Mouse (Mus musculus) midbrain, embryonic 11.5 days (tissue): Measurements from ENCODE around the gene Orc3. TPM values are rescaled to one million over a fixed set of nuclear protein-coding genes. Genes with fewer than 3 reads are reported as not detected.

Experiments
- ATAC-seq: fragments of 200-750 bp; cut with Nextera tagmentation; 2 replicates; pipeline ENCODE4 v1.8.0; 2017; ENCODE audit warnings: moderate TSS enrichment, moderate library complexity; ENCODE audit not compliant: low FRiP score
- DNase-seq: peaks from one replicate; pipeline ENCODE4 v3.0.0; 2015; ENCODE audit warnings: low spot score; ENCODE audit errors: missing footprints
- H3K27ac ChIP-seq: fragments of 300-500 bp; sonication (generic); 2 replicates; pipeline ENCODE4 v1.5.1; 2014; ENCODE audit warnings: low read depth, low read length
- H3K27me3 ChIP-seq: fragments of 300-500 bp; sonication (generic); 2 replicates; pipeline ENCODE4 v1.6.1; 2014; ENCODE audit warnings: mild to moderate bottlenecking, low read length, moderate library complexity, mixed read lengths; ENCODE audit not compliant: control insufficient read depth, insufficient read depth
- H3K36me3 ChIP-seq: fragments of 300-500 bp; sonication (generic); 2 replicates; pipeline ENCODE4 v1.6.1; 2014; ENCODE audit warnings: mild to moderate bottlenecking, low read length, moderate library complexity, mixed read lengths; ENCODE audit not compliant: control insufficient read depth, insufficient read depth
- H3K4me1 ChIP-seq: fragments of 300-500 bp; sonication (generic); 2 replicates; pipeline ENCODE4 v1.6.1; 2014; ENCODE audit warnings: low read length; ENCODE audit not compliant: control insufficient read depth, insufficient read depth
- H3K4me2 ChIP-seq: fragments of 300-500 bp; sonication (generic); 2 replicates; pipeline ENCODE4 v1.6.1; 2014; ENCODE audit warnings: mild to moderate bottlenecking, moderate library complexity
- H3K4me3 ChIP-seq: fragments of 300-500 bp; sonication (generic); 2 replicates; pipeline ENCODE4 v1.5.1; 2014; ENCODE audit warnings: low read depth, low read length
- H3K9ac ChIP-seq: fragments of 300-500 bp; sonication (generic); 2 replicates; pipeline ENCODE4 v1.6.1; 2014; ENCODE audit warnings: low read length
- H3K9me3 ChIP-seq: fragments of 300-500 bp; sonication (generic); 2 replicates; pipeline ENCODE4 v1.6.1; 2016; ENCODE audit warnings: low read length; ENCODE audit not compliant: control insufficient read depth
- WGBS: fragments of 180-500 bp; shearing (Covaris S2); extraction: QIAGEN DNeasy Blood & Tissue Kit; methylation state at CpG from one replicate; pipeline ENCODE4 v1.1.7; 2014; 5-methylcytosine and 5-hydroxymethylcytosine counted together
- polyA plus RNA-seq: library from polyadenylated mRNA; unstranded; fragments of >200 nt; fragmentation: Nextera tagmentation; extraction: Ambion mirVana; gene quantifications from 2 replicates; pipeline ENCODE4 v1.2.1, GENCODE M21; 2014

Gene Orc3
- polyA plus RNA-seq = 127 and 135 TPM in 2 replicates

- peaks cover 14% of the 10 kb centered on the region for H3K4me1 ChIP-seq
- peak; percentile 98 for ATAC-seq
- peak within 1 kb of the TSS; percentile 96 for H3K4me2 ChIP-seq
- peak; percentile 99 for DNase-seq
- no peaks in the 10 kb centered on the region for H3K9me3 ChIP-seq
- WGBS = 0% methylated on average over 42 of the region's 42 CpGs
- no peaks in the 10 kb centered on the region for H3K36me3 ChIP-seq
- H3K27me3 ChIP-seq = no peaks in the 10 kb centered on the region
- peak within 1 kb of the TSS; percentile 44; the same call in 1 of the 2 replicates for H3K27ac ChIP-seq
- peak within 1 kb of the TSS; percentile 84 for H3K4me3 ChIP-seq
- peak within 1 kb of the TSS; percentile 91 for H3K9ac ChIP-seq
Measured at GRCm38 (mm10) chr4:34614630-34615094, at the start of gene Orc3, which contains the start of gene Rars2. TSS of gene Orc3 (minus strand) at chr4:34614944. TSS of gene Rars2 (plus strand) at chr4:34614957.

DNA sequence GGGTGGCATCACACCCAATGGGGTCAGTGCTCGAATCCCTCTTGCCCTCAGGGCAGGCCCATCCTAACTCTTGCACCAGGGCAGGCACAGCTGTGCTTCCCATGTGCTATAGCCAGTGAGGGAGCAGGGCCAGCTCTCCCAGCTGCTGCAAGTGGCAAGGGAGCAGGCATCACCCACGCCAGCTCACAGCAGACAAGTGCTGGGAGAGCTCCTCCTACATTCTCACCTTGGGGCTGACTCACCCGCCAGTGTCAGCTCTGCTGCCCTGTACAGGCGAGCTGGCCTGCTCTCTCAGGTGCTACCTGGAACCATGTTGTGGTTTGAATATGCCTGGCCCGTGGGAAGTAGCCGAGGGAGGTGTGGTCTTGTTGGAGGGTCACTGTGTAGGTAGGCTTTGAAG, 47.2 kb upstream of the Orc3 start:
- no peaks in the 10 kb centered on the region for H3K9me3 ChIP-seq
- no peaks in the 10 kb centered on the region for H3K4me1 ChIP-seq
- no peak overlapping the region for H3K9ac ChIP-seq
- peaks cover 12% of the 10 kb centered on the region for H3K36me3 ChIP-seq
- no peak overlapping the region for H3K27ac ChIP-seq
- no peaks in the 10 kb centered on the region for H3K27me3 ChIP-seq
- WGBS = 90% methylated on average over 6 of the region's 6 CpGs
- H3K4me3 ChIP-seq = no peak overlapping the region
- no peak for DNase-seq
- H3K4me2 ChIP-seq = no peak overlapping the region
- 0 out of 2 replicates have a peak, but pooled peaks have one; percentile 16 for ATAC-seq

GRCm38 (mm10) chr4:34661514-34661913, 46.8 kb upstream of the Orc3 start:
- ATAC-seq (no peak), DNase-seq (no peak)
- no peak overlapping the region for H3K4me3 ChIP-seq
- H3K4me1 ChIP-seq = no peaks in the 10 kb centered on the region
- no peak overlapping the region for H3K9ac ChIP-seq
- no peaks in the 10 kb centered on the region for H3K9me3 ChIP-seq
- H3K36me3 ChIP-seq = peaks cover 11% of the 10 kb centered on the region
- H3K27ac ChIP-seq = no peak overlapping the region
- WGBS = 85% methylated on average over 2 of the region's 2 CpGs
- no peak overlapping the region for H3K4me2 ChIP-seq
- H3K27me3 ChIP-seq = no peaks in the 10 kb centered on the region

DNA sequence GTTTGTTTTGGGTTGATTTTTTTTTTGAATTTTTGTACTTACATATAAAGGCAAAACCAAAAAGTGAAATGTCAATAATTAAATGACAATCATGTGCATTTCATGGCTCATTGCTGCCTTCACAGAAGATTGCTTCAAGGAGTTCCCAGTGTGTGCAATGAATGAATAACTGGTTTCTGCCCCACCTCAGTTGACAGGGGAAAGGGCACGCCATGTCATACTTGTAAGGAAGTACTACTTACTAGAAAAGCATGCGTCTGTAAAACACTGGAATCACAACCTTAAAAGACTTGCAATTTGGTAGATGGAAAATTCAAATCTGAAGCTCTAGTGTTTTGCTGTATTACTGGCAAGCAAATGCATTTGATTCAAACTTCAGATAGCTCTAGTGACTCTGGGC, 44.3 kb upstream of the Orc3 start:
- DNase-seq (no peak), ATAC-seq (no peak)
- Histone ChIP-seq H3K4me3 (no peak overlapping the region), H3K4me2 (no peak overlapping the region), H3K27ac (no peak overlapping the region), H3K4me1 (no peaks in the 10 kb centered on the region), H3K36me3 (peaks cover 8% of the 10 kb centered on the region; the same call in 1 of the 2 replicates), H3K9me3 (no peaks in the 10 kb centered on the region), H3K9ac (no peak overlapping the region), H3K27me3 (no peaks in the 10 kb centered on the region)
- WGBS = 95% methylated on average over 2 of the region's 2 CpGs

DNA sequence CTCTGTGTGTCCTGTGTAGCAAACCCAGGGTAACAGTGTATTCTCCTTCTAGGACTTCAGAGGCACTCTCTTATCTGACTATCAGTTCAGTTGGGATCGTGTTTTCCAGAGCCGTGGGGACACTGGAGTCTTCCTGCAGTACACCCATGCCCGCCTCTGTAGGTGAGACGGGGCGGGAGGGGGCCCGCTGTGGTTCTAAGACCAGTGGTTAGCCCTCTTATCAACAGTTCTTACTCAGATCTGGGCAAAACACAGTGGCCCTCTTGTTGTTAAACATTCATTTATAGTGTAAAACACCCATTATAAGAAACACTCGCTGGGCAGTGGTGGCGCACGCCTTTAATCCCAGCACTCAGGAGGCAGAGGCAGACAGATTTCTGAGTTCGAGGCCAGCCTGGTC, 41.4 kb upstream of the Orc3 start:
- H3K27ac ChIP-seq = no peak overlapping the region
- H3K4me2 ChIP-seq = no peak overlapping the region
- DNase-seq = no peak
- no peaks in the 10 kb centered on the region for H3K27me3 ChIP-seq
- 92% methylated on average over 10 of the region's 10 CpGs for WGBS
- no peak for ATAC-seq
- no peak overlapping the region for H3K4me3 ChIP-seq
- peaks cover 7% of the 10 kb centered on the region; the same call in 1 of the 2 replicates for H3K36me3 ChIP-seq
- no peaks in the 10 kb centered on the region for H3K9me3 ChIP-seq
- no peak overlapping the region for H3K9ac ChIP-seq
- no peaks in the 10 kb centered on the region for H3K4me1 ChIP-seq

DNA sequence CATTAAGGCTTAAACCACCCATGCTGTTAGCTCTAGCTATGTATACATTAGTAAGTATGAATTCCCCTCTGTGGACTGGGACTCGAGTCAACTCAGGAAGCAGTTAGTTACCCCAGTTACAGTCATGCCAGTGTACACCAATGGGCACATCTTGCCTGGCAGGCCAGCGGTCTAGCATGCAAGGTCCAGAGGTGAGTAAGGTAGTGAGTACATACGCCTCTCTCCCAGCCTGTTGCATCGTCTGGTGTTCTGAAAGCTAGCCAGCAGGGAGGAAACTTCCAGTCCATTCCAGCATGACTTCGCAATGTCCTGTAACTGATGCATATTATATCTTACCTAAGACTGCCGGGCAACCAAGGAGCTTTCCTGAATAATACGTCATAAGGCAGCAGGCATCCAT, 38.4 kb upstream of the Orc3 start:
- H3K36me3 ChIP-seq = peaks cover 5% of the 10 kb centered on the region; the same call in 1 of the 2 replicates
- H3K9ac ChIP-seq = no peak overlapping the region
- no peaks in the 10 kb centered on the region for H3K27me3 ChIP-seq
- no peak overlapping the region for H3K4me2 ChIP-seq
- H3K9me3 ChIP-seq = no peaks in the 10 kb centered on the region
- H3K4me3 ChIP-seq = no peak overlapping the region
- 92% methylated on average over 7 of the region's 7 CpGs for WGBS
- H3K27ac ChIP-seq = no peak overlapping the region
- ATAC-seq = no peak
- no peak for DNase-seq
- no peaks in the 10 kb centered on the region for H3K4me1 ChIP-seq

- H3K27ac ChIP-seq = no peak overlapping the region
- no peak overlapping the region for H3K4me2 ChIP-seq
- peaks cover 3% of the 10 kb centered on the region; the same call in 1 of the 2 replicates for H3K36me3 ChIP-seq
- DNase-seq (no peak), ATAC-seq (no peak)
- H3K4me3 ChIP-seq = no peak overlapping the region
- H3K9me3 ChIP-seq = no peaks in the 10 kb centered on the region
- H3K4me1 ChIP-seq = no peaks in the 10 kb centered on the region
- H3K27me3 ChIP-seq = no peaks in the 10 kb centered on the region
- H3K9ac ChIP-seq = no peak overlapping the region
Measured at GRCm38 (mm10) chr4:34644779-34645178, 30.0 kb upstream of the Orc3 start.

DNA sequence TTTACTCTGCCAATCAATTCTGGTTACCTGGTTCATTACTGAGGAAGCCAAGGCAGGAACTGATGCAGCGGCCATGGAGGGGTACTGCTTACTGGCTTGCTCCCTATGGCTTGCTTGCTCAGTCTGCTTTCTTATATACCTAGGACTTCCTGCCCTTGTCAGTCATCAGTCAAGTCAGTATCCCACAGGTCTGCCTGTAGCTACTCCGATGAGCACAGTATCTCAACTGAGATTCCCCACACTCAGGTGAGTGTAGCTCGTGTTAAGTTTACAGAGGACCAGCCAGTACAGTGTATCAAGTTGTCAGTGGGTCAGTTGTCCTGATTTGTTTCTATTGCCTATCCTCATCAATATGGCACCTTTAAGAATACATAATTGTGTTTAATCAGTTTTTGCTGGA, 26.0 kb upstream of the Orc3 start:
- H3K36me3 ChIP-seq = no peaks in the 10 kb centered on the region; the same call in 1 of the 2 replicates
- H3K9ac ChIP-seq = no peak overlapping the region
- ATAC-seq (no peak), DNase-seq (no peak)
- 93% methylated on average over 3 of the region's 3 CpGs for WGBS
- no peak overlapping the region for H3K27ac ChIP-seq
- H3K4me1 ChIP-seq = no peaks in the 10 kb centered on the region
- no peaks in the 10 kb centered on the region for H3K9me3 ChIP-seq
- no peak overlapping the region for H3K4me3 ChIP-seq
- H3K4me2 ChIP-seq = no peak overlapping the region
- H3K27me3 ChIP-seq = no peaks in the 10 kb centered on the region

DNA sequence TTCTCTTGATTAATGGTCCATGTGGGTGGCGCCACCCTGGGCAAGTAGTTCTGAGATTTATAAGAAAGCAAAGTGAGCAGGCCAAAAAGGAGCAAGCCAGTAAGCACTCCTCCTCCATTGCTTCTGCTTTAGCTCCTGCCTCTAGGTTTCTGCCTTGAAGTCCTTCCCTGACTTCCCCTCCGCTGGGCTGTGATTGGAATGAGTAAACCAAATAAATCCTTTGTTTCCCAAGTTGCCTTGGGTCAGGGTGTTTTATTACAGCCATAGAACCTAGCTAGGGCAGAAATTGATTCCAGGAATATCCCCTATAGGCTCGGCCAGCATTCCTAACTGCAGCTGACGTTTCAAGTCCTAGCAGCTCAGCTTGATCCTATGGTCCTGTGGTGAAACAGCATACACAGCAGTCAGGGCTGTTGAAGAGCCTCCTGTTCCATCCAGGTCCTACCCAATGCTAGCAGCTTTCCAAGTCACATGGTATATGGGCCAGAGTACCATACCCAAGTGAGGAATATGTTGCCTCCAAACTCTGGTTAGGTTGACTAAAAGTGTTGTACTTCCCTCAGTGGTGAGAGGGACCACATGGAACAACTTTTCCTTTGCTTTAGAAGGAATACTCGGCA, 25.1 kb upstream of the Orc3 start:
- H3K27me3 ChIP-seq = no peaks in the 10 kb centered on the region
- ATAC-seq (no peak), DNase-seq (no peak)
- H3K9me3 ChIP-seq = no peaks in the 10 kb centered on the region
- WGBS = 89% methylated on average over 5 of the region's 5 CpGs
- H3K4me3 ChIP-seq = no peak overlapping the region
- no peak overlapping the region for H3K27ac ChIP-seq
- H3K36me3 ChIP-seq = no peaks in the 10 kb centered on the region; the same call in 1 of the 2 replicates
- H3K4me2 ChIP-seq = no peak overlapping the region
- no peaks in the 10 kb centered on the region for H3K4me1 ChIP-seq
- no peak overlapping the region for H3K9ac ChIP-seq
